Mouse (Mus musculus): ENCODE measurements around the gene 4632433K11Rik. TPM values are rescaled to one million over a fixed set of nuclear protein-coding genes. Genes with fewer than 3 reads are reported as not detected.
A peak's percentile ranks its signal among the peaks of the same experiment; 100 is the strongest.
"Not testable (repeated sequence)": the region's sequence is repeated elsewhere in the genome, so short reads cannot be mapped to it uniquely, and the experiment has no call there.

4632433K11Rik gene
- not detected for total RNA-seq (2021)

DNA sequence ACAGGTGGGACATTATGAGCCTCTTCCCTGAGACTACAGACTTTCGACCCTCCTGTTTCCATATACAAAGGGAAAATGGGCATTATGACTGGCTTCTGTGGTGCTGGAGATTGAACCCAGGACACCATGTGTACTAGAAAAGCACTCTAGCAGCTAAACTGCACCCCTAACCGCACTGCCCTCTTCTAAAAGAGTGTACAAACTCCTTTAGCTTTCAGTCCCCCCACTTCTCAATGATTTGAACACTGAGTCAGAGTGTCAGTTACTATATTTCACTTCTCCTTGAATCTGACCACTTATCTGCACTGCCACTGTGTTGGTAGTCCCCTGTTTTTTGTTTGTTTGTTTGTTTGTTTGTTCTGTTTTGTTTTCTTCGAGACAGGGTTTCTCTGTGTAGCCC lies at the start of gene 4632433K11Rik:
Gene 4632433K11Rik, plus strand, starts transcription at position 301 of the 400 bp plus-strand sequence.
- intact Hi-C loops (cut with DNase I): no loop called here
- no peak for DNase-seq (ENCODE audit: low spot score)

DNA sequence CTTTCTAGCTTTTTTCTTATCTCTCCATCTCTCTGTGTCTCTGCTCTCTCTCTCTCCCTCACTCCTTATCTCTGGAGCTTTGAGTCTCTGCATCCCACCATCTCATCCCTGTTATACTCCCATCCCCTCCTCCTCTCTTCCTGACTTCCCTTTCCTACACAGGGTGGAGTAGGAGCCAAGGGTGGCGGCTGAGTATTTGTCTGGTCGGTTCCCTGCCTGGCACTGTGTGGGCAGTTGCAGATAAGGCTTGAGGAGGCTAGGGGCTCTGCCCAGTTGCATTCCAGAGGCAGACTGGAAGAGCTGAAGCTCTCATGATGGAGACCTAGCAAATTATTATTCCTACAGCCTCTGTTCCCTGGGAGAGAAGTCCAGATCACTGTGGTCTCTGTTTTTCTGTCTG lies 45.7 kb upstream of the 4632433K11Rik start:
- intact Hi-C loops (cut with DNase I): no loop called here
- DNase-seq (ENCODE audit: low spot score): no peak

DNA sequence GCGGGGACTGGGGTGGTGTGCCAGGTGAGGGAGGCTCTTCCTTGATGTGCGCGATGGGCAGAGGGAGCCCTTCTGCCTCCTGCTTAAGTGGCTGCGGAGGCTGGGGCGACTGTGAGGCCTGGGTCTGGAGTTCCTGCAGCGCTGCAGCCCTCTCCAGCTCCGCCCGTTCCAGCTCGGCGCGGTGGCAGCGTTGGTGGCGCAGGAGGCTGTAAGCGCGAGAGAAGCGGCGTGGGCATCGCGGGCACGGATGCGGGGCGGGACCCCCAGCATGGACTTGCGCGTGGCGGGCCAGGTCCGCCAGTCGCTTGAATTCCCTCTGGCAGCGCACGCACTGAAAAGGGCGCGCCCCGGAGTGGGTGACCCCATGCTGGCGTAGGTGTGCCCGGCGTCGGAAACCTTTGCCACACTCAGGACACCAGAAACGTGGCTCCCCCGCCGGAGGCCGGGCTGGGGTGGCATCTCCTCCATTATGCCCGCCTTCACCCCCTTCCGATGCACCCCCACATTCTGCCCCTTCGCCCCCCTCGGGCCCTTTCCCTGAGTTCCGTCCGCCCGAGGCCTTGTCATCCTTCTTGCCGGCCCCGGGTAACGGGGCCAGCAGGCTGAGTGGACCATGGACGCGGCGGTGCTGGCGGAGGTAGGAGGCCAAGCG lies 40.4 kb upstream of the 4632433K11Rik start:
- intact Hi-C loops (cut with DNase I): no loop called here
- no peak for DNase-seq (ENCODE audit: low spot score)

DNA sequence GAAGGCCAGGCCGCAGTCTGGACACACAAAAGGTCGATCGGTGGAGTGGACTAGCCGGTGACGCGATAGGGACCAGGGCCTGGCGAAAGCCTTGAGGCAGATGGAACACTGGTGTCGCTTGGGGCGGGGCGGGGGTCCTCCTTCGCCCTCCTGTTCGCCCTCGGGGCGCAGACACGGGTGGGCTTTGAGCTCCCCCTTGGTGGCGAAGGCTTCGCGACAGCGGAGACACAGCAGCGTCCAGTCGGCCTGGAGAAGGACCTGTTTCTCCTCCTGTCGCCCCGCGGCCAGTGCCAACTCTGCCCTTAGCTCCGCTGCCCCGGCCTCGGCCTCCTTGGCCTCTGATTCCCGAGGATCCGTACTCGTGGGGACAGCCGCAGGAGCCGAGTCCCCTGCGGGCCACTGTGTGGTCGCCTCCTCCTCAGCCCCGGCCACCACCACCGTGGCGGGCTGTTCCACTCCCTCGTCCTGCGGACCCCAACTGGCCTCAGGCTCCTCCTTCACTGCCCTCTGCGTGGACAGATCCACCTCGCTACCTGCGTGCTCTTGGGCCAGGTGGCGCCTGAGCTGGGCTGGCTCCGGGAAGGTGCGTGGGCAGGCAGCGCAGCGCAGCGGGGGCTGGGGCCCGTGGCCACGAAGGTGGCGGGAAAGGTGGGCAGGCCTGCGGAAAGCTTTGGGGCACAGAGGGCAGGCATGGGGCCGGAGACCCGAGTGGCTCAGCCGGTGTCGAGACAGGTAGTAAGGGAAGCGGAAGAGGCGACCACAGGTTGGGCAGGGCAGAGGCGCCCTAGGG lies 39.7 kb upstream of the 4632433K11Rik start:
- intact Hi-C loops (cut with DNase I): no loop called here
- no peak for DNase-seq (ENCODE audit: low spot score)

DNA sequence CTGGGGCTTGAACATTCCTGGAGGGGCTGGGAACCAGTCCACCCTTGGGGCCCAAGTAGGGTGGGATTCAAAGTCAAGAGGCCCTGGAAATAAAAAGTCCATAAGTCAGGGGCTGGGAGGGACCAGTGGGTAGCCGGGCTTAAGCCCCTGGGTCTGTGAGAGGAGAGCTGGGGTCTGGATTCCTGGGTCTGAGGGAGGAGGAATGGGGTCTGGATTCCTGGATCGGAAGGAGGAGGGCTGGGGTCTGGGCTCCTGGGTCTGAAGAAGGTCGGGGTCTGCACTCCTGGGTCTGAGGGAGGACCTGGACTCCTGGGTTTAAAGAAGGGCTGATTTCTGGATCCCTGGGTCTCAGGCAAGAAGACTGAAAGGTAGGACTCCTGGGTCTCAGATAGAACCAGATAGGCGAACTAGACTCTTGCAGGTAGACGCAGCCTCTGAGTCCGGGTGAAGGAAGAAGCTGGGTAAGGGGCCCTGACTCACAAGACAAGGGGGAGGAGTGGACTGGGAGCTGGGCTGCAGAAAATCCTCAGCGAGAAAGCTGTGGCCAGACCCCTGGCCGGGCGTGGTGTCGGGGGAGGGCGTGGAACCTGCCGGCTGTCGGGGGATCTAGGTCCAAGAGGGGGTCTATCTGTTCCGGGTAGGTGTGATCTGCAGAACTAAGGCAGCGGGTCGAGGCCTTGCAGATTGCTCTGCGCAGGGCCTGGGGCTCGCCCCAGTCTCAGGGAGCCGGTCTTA lies 38.5 kb upstream of the 4632433K11Rik start:
- intact Hi-C loops (cut with DNase I): loop anchor here (2.0 kb wide), 1 partner anchor 55 kb away; the partner anchor contains the start of gene Zfp580
- DNase-seq (ENCODE audit: low spot score): no peak

DNA sequence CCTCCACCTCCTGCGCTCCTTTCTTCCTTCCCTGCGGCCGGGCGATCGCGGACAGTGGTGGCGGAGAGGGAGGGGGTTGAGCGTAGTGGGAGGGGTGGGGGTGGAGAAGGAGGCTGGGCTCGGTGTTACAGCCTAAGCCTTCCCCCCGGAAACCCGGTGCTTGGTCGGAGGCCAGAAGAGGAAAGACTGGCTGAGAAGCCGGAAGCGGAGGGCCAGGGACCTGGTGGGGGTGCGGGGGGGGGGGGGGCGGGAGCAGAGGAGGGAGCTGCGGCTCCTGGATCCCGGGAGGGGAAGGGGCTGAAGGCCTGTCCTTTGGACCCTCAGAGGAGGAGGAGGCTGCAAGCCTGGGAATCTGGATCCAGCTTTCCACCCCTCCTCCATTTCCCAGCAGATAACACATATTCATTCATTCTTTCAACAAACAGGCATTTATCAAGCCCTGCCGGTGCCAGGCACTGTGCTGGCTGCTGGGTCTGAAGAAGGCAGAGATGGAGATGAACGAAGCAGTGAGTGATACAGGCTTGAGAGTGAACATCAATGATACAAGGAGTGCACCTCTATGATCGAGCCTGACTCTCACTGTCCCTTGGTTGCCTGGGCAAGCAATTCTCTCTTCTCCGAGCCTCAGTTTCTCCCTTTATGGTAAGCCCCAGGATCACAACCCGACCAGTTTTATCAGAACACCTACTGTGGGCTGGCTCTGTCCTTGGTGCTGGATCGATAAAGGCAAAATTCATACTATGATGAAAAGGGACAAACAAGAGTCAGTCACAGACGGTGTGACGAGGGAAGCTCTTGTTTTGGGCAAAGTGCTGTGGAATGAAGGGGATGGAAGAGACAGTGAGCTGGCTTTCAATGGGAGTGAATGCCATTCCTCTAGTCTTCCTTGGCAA lies 37.7 kb upstream of the 4632433K11Rik start, which contains the start of gene Zfp579:
Gene Zfp579, minus strand, starts transcription at position 156 of the 893 bp plus-strand sequence.
- intact Hi-C loops (cut with DNase I): loop anchor here (2.0 kb wide), 1 partner anchor 55 kb away; the partner anchor contains the start of gene Zfp580
- DNase-seq (ENCODE audit: low spot score): peak; percentile 81

DNA sequence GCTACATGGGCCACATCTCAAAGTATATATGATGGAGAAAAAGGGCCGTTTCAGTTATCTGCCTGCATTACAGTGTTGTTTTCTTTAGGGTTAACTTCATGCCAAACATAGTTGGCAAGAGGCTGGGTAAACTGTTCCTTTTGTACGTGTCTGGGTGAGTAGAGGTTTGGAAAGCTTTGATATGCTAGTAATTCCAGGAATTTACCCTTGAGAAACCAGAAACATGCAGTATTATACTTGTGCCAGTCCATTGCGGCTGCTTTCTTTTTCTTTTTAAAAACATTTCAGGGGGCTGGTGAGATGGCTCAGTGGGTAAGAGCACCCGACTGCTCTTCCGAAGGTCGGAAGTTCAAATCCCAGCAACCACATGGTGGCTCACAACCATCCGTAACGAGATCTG lies 37.0 kb upstream of the 4632433K11Rik start:
- intact Hi-C loops (cut with DNase I): loop anchor here (2.0 kb wide), 1 partner anchor 54 kb away; the partner anchor contains the start of gene Zfp580
- no peak for DNase-seq (ENCODE audit: low spot score)

DNA sequence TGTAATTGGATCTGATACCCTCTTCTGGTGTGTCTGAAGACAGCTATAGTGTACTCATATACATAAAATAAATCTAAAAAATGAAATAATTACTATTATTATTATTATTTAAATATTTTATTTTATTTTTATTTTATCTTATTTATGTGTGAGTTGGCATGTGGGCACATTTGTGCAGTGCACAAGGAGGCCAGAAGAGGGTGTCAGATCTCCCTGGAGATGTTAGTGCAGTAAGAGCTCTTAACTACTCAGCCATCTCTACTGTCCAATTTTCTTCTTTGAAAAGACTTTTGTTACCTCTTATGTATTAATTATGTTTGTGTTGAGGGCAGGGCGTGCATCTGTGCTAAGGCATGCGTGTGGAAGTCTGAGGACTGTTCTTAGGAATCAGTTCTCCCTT lies 34.0 kb upstream of the 4632433K11Rik start:
- intact Hi-C loops (cut with DNase I): no loop called here
- no peak for DNase-seq (ENCODE audit: low spot score)

DNA sequence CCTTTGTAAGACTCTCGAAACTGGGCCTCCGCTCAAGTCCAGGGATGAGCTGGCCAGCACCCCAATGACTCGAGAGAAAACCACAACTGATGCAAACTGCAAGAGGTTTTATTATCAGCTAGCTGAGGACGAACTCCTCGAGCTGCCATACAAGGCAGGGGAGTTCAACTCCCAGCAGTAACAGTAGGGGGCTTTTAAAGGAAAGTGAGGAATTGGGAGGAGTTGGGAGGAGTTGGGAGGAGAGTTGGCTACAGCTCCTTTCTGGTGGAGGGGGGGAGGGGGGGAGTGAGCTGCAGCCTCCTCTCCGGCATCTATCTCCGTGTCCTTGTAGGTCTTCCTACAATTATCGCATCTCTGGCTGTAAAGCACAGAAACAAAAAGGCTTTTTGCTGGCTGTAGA lies 31.0 kb upstream of the 4632433K11Rik start:
- intact Hi-C loops (cut with DNase I); DNase-seq (ENCODE audit: low spot score): not testable (repeated sequence)

DNA sequence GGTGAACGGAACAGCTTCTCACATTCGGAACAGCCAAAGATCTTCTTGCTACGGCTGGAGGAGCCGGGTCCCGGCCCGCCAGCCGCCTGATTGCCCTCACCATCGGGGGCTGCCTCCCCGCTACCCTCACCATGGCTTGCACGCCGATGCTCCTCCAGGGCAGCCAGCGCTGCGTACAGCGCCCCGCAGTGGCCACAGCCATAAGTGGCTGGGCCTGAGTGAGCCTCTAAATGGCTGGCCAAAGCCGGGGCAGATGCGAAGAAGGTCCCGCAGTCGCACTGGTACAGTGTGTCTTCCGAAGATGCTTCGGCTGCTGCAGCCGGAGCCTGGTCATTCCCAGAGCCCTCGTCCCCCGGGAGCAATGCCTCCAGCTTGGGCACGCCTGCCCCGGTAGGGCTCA lies 25.7 kb upstream of the 4632433K11Rik start:
- intact Hi-C loops (cut with DNase I): no loop called here

DNA sequence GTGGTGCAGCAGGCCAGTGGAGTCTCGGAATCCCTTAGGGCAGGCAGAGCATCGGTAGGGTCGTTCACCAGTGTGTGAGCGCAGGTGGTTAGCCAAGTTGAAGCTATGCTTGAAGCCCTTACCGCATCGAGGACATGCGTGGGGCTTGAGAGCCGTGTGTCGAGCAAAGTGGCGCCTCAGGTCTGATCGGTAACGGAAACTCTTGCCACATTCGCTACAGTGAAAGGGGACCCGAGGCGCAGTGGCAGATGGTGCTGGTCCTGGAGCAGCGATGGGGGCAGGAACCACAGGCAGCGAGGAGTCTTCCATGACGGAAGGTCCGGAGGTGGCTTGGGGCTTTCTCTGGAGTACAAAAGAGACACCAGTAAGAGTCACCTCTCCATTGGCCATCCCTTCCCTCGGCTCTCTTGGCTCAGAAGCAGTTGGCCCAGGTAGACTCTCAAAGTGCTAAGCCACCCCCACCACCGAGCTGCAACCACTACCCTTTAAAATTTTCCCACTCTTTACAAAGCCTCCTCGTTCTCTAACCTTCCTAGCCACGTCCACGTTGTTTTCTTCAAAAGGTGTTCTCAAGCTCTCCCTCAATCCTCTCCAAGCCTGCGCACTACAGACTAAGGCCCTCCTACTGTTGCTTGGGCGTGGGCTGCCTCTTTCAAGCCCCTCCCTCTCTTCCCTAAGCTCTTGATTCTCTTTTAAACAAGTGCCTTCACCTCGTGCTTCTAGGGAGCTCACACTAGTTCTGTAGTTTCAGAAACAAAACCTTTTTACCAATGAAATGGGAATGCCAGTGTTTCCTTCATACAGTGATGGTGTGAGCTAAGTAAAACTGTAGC lies 21.0 kb upstream of the 4632433K11Rik start:
- no peak for DNase-seq (ENCODE audit: low spot score)
- intact Hi-C loops (cut with DNase I): loop anchor here (5.0 kb wide), 3 partner anchors 39 to 196 kb away; partner anchors contain the start of gene Zfp580

More for the DNA sequence above, 25.7 kb upstream of the 4632433K11Rik start:
- no peak for DNase-seq (ENCODE audit: low spot score)

DNA sequence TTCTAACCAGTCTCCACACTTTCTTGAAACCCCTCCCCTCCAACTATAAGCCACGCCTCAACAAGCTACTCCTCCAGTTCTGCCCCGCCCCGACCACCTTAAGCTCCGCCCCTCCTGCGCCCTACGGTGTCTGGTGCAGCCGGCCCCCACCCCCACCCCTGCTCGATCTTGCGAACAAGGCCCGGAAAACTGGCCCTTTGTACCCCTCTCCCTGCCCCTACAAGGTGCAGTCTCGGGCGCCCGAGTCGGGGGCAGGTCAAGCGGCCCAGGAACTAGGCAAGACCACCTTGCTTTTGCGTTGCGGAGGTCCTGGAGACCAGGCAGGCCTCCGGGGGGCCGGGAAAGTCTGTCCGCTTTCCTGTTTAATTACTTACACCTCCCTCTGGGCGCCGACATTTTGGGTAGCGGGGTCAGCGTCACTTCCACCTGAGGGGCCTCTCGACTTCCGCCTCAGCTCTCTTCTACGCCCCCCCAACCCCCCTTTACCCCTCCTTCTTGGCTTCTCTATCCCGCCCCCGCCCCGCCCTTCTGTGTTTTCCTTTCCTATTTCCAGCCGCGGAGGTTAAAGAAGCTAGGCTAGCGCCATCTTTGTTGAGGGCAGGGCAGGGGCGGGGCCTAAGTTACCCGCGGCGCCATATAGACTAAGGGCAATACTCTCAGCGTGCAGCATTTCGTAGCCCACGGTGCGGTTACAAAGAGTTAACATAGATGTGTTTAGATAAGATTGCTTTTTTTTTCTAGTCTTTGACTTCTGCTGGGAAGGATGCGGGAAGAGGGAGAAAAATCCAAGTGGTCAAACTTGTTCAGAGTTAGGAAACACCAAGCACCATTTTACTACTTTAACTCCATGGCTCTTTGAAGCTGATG lies 19.4 kb upstream of the 4632433K11Rik start, which contains the start of the genes Zfp524 and Fiz1:
Gene Zfp524, plus strand, starts transcription at position 165 of the 867 bp plus-strand sequence.
Gene Fiz1, minus strand, starts transcription at position 447 of the 867 bp plus-strand sequence.
- intact Hi-C loops (cut with DNase I): loop anchor here (5.0 kb wide), 3 partner anchors 38 to 197 kb away; partner anchors contain the start of gene Zfp580

DNA sequence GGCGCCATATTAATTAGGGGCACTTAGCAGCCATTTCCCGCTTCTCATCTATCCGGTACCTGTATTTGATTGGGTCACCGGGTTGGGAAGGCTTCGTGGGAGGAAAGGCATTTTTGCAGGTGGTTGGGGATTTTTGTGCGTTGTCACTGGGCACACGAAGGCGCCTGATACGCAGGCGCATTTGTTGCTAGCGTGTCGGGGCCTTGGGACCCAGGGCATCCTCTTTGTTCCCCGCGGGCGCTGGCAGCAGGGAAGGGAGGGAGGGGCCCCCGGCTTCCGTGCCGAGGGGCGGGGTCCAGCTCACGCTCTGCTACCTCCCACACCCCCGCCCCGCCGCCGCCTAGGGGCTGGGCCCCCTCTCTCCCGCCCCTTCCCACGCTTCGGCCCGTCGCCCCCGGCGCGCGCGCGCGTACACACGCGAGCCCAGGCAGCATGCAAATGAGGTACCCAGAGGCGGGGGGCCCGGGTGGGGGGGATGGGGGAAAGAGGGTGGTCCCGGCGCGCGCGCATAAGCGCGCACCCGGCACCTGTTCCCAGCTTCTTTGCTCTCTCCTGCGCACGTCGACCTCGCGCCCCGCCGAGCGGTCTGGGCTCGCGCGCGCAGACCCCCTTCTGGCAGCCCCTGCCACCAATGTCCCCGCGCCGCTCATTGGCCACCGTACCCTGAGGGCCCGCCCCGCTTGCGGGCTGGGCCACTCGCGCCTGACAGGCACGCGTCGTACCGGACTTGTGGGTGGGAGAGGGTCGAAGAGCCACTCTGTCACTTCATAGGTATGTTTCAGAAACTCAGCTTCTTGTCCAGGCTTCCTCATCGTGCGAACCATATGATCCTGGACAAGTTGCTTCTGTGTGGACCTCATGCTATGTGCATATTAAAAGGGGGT lies 18.6 kb upstream of the 4632433K11Rik start, which contains the start of gene Gm44973:
Gene Gm44973, plus strand, starts transcription at position 379 of the 884 bp plus-strand sequence.
- intact Hi-C loops (cut with DNase I): no loop called here

More for the DNA sequence above, 19.4 kb upstream of the 4632433K11Rik start, which contains the start of the genes Zfp524 and Fiz1:
- peak; percentile 92 for DNase-seq (ENCODE audit: low spot score)

DNA sequence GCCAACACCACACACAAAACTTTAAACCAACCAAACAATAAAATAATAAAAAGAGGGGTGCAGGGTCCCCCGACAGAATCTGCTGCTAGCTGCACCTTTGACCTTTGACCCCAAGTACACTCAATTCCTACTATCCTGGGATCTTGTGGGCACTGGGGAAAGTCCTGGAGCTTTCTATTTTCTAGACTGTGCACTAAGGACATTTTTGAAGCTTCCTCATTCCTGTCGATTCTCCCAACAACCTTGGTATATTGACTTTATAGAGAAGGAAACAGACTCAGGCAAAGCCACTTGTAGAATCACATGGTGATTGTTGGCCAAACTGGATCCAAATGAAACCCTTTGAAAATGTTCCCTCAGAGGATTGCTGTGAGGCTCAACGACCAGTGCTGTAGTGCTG lies 17.9 kb upstream of the 4632433K11Rik start:
- no peak for DNase-seq (ENCODE audit: low spot score)
- intact Hi-C loops (cut with DNase I): no loop called here

More for the DNA sequence above, 18.6 kb upstream of the 4632433K11Rik start, which contains the start of gene Gm44973:
- peak; percentile 89 for DNase-seq (ENCODE audit: low spot score)

DNA sequence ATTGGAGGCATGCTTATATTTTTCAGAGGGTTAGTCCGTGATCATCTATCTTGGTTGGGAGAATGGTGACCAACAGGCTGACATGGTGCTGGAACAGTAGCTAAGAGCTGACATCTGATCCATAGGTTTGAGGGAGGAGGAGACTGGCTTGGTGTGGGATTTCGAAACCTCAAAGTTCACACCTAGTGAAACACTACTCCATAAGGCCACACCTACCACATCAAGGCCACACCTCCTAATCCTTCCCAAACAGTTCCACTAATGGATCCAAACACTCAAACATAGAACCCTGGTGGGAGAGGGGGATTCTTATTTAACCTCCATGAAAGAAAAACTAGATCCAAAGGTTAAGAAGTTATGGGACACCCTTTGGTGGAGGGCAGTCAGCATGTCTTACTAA lies 17.0 kb upstream of the 4632433K11Rik start:
- intact Hi-C loops (cut with DNase I): no loop called here
- DNase-seq (ENCODE audit: low spot score): no peak

DNA sequence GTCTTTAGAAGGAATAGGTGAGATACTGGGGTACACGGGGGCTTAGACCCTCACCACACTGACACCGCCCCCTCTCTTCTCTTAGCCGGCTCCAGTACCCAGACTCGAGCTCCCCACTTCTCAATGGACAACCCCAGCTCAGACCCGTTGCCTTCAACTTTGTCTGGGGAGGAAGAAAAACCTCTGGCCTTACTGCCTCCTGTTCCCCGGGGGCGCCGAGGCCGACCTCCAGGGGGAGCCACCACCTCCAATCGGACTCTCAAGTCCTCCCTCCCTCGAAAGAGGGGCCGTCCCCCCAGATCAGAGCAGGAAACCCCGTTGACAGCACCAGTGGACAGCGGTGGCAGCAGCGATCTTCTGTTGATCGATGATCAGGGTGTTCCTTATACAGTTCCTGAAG lies 16.6 kb upstream of the 4632433K11Rik start:
- DNase-seq (ENCODE audit: low spot score): no peak
- intact Hi-C loops (cut with DNase I): no loop called here
